Comparison of ENCODE assay signal across 1 mouse cellular context in the genomic region with DNA sequence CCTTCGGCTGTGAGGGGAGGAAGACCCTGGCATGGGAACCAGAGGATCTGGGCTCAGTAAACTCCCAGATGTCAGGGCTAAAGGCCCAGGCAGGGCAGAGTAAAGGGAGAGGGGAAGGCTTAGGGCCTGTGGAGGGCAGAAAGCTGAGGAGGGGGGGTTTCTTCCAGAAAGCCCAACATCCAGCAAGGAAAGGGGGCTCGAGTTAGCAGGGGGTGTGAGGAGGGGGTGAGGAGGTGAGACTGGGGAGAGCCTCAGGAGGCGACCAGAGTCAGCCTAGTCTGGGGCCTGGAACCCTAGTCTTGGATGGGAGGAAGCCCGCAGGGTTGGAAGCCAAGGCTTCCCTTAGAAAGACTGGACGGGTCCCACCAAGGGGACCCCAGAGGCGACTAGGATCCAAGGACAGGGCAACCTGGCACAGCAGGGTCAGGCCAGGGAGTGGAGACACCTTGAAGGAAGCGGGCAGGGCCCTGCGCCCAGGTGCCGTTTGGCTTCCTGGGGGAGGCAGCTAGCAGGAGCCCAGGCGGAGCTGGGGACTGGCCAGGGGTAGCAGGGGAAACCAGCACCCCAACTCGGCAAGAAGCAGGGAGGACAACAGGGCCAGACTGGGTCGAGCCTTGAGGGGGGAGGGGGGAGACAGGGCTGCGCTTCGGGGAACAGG.
TF ChIP-seq lines count a peak whose summit lies in the region.

No protein-coding gene starts in this region.

TF ChIP-seq in ES-E14, 5 proteins besides CTCF, POLR2A, EP300 and RAD21:
- TF ChIP-seq ZNF384 (IDR thresholded peaks at IDR 0.05; ENCODE audit: low read depth, low read length) = no peak
- no peak for TF ChIP-seq ZC3H11A (IDR thresholded peaks at IDR 0.05; ENCODE audit: borderline replicate concordance, low read depth, low read length)
- TF ChIP-seq HCFC1 (IDR thresholded peaks at IDR 0.05; ENCODE audit: borderline replicate concordance, insufficient read depth, low read length) = no peak
- no peak for TF ChIP-seq MAFK (IDR thresholded peaks at IDR 0.05; ENCODE audit: insufficient read depth, low read depth, low read length)
- no peak for TF ChIP-seq CHD2 (IDR thresholded peaks at IDR 0.05; ENCODE audit: low read depth, low read length)
TF ChIP-seq in ES-E14: peak in this region for 0.
